Mouse (Mus musculus): ENCODE measurements around the gene Chrnd.

The Chrnd gene

DNA sequence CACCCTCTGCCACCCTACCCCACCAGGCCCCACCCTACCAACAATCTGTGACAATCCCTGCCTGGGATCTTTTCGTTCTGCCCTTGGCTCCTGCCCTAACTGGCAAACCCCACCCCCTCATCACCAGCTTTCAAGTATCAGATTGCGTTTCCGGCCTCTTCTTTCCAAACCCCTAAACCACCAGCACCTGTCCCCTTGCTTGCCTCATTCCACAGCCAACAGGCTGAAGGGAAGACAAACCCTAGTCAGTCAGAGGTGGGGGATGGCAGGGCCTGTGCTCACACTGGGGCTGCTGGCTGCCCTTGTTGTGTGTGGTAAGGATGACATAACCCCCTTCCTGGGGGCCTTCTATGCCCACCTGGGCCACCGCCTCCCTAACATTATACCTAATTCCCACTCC, at the start of gene Chrnd:
Gene Chrnd, plus strand, starts transcription at position 179 of the 400 bp plus-strand sequence.
- DNase-seq: no peak

DNA sequence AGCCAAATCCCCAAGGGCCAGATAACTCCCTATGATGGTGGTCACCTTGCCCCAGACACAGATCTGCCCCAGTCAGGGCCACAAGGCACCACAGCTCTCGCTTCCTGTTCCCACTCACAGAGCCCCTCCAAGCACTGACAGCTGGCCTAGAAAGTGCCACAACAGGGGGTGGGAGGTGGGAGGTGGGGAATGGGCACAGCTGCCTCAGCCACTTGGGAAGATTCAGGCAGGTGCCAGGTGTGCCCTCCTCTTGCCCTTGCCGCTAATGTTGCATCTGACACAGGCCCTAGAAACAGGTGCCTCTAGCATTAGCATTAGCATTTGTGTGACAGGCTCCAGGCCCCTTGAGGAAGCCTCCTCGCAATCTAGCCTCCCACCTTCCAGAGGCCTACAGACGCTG, 48.9 kb upstream of the Chrnd start:
- no peak for DNase-seq

DNA sequence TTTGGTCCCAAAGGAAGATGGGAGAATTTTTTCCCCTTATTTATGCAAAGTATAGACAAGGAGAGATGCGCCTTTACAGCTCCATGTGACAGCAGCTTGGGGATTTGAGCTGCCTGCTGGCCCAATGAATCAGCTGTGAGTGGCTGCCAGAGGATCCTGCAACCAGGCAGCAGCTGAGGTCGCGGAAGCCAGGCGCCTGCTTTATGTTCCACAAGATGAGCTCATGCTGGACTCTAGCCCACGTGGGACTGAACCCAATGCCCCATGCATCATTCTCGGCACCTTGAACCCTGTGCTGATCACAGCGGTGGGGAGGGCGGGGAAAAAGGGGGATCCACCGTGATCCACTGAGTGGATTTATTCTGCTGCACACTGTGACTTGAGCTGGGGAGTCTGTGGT, 48.0 kb upstream of the Chrnd start:
- peak in 1 of 2 experiments; percentile 59 for DNase-seq

DNA sequence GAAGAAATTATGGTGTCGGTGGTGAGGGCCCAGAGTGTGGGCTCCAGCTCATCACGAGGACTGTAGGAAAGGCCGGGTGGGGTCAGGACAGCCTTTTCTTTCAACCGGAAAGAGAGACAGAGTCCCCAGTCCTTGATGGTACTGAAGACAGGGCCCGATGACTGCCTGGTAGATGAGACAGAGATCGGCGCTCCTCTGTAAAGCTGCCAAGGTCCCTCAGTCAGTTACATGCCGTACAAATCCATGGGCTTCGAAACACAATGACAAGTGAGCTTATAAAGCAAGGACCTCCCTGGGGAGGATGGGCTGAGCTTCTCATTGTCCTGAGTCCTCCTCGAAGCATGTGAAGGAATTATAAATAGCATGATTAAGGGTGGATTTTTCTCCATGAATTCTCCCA, 47.3 kb upstream of the Chrnd start:
- no peak for DNase-seq

DNA sequence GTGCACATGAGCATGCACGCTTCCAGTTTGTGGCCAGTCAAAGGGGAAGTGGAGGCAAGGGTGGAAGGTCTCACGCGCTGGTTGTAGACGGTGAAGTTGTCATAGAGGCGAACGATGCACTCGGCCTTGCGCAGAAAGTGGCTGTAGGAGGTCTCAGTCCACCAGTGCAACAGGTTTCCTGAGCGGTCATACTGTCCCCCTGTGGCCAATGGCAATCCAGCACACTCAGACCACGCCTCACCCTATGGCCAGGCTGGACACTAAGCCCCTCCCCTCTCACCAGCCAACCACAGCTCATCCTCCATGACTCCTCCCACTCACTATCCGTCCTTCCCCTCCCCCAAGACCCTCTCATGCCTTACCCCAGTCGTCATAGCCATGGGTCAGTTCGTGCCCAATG, 41.0 kb upstream of the Chrnd start:
- no peak for DNase-seq

DNA sequence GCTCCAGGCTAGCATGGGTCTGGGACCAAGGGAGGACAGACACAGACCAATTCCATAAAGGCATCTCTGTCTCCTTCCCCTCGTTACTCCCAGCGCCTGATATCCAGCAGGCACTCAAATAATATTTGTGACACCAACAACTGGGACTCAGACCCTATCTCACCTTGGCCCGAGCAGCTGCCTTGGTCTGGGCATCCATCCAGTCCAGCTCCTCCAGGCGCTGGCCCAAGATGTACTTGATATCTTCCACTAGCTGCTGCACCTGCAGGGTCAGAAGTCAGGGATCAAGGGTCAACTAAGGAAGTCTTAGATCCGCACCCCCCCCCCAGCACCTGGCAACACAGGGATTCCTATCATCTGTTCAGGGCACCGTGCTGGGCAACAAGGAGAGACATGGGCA, 39.1 kb upstream of the Chrnd start:
- DNase-seq: no peak

DNA sequence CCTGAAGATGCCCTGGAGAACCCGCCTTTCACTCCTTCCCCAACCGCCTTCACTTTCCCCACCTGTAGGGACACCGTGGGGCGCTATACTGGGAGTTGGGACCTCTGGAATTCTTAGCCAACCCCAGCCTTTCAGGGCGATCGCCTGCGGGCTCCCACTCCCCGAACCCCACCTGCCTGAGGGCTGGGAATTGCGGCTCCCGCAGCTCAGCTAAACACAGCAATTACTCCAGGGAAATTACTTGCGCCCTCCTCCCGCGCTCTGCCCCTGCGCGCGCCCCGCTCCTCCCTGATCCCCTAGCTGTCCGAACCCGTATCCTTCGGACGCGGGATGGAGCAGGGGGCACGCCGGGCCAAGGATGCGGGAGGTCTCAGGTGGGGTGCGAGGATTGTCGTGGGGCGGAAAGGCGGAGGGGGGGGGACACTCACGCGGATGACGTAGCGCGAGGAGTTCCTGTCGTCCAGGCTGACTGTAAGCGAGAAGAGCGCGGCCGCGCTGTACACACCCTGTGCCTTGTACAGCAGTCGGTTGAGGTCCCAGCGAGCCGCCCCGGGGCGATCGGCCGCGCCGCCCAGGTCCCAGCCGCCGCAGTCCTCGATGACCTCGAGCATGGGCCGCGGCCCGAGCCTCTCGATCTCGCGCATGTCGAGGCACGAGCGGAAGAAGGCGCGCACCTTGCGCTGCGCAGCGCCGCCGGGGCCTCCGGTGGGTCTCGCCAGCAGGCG, 36.5 kb upstream of the Chrnd start:
- DNase-seq: no peak

DNA sequence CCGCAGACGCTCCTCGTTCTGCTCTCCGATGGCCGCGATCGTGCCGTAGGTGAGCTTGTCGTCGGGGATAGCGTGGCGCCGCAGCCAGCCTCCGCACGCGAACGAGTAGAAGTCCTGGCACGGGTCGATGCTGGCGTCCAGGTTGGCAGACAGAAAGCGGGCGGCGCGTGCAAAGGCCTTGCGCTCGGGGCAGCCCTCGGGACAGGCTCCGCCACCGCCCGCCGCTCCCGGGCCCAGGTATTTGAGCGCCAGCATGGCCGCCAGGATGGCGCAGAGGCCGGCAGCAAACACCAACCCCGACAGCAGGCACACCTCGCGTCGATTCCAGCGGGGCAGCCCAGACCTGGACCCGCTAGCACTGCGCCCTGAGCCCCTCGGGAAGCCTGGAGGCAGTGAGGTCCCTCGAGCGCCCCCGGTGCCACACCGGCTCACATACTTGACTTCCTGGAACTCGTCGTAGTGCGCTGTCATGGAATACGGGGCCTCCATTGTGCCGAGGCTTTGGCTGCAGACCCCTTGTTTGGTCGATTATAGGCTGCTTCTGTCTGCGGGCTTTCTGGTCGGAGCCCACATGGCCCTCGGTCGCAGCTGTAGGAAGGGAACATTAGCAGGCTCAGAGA, 35.8 kb upstream of the Chrnd start:
- no peak for DNase-seq

DNA sequence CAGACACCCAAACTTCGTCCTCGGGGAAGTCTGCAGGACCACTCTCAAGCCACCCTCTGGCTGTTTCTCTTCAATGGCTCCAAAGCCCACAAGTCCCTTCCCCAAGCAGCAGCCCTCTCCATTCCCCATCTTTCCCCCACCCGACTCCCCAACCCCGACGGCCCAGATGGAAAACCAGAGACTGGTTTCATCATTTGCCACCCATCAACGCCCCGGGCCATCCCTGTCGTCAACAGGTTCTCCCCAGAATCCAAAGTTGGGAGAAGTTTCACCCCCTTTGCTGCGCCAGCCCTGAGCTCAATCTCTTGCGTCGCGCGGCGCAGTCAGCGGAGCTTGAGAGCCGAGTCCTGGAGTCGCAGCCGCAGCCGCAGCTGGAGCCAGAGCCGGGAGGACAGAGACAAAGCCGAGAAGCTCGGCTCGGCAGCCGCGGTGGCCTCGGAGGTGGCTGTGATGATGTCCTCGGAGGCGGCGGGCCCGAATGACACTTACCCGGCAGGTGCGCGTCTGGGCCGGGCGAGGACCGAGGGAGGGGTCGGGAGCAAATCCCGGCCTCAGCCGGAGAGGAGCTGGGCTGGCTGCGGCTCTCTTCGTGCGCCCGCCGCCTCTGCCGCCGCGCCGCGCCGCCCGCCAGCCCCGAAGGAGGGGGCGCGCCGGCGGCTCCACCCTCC, 34.7 kb upstream of the Chrnd start:
- DNase-seq: no peak

DNA sequence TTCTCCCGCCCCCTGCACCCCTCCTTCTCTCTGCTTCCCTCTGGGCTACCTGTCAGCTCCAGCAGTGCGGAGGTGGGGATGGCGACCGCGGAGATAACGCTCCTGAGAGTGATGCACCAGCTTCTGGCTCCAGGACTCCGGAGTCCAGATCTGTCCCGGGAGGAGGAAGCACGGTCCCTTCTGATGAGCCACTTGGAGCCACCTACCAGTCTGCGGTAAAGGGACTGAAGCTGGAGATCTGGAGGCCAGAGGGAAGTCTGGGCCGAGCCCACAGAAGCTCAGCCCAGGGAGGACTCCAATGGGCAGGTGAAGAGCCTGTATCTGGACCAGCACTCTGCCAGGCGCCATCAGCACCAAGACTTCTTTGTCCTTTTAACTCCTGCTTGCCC, 34.2 kb upstream of the Chrnd start, which contains the start of gene Ecel1:
Gene Ecel1, minus strand, starts transcription at position 323 of the 389 bp plus-strand sequence.
- no peak for DNase-seq

DNA sequence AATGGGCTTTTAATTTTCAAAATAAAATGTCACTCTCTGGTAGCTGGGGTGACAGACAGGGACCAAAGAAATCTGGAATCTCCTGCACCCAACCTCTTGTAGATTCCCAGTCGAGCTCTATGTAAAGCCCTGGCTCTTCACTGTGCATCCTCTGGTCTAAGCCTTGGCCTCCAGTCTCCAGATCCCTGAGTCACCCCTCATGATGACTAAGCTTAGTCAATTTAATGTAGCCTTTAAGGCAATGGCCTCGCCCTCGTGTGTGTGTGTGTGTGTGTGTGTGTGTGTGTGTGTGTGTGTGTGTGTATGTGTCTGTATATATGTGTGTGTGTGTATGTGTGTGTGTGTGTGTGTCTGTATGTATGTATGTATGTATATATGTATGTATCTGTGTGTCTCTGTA, 31.0 kb upstream of the Chrnd start:
- DNase-seq: no peak

DNA sequence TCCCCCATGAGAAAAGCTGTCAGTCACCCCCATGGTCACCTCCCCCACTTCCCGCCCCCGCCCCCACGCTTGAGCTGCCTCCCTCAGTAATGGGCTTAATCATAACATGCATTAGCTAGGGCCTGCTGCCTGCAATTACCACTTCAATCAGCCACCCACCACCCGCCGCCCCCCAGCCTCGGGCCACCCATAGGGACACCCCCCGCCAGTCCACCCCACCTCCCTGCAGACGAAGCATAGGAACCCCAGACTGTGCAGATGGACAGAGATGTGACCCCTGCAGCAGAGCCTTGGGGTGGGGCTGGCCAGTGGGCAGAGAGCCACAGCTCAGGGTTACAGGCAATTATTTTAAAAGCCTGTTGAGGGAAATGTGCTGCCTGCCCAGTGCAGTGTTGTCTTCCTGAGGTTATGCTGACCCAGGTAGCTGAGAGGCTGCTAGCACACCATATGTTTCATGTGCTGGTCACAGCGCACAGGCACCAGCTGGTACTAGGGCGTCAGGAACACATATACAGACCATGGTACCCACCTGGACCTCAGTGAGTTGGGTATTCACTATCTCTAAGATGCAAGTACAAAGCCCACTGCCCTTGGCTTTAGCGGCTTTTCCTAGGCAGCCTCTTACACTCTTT, 26.1 kb upstream of the Chrnd start:
- DNase-seq: no peak

DNA sequence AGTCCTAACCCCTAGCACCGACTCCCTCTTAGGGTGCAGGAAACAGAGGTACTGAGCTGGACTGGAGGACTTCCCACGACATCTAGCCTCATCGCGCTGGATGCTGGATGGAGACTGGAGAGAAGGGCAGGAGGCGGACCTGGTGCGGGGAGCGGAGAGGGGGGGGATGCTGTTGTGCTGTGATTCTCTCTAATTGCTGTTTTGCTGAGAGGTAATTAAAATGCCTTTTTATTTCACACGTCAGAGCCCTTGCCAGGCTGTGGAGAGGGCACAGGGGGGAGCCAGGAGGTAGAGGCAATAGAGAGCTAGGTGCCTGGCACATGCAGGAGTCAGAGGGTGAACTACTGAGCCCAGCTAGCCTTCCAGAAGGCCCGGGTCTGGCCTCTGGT, 25.6 kb upstream of the Chrnd start:
- DNase-seq: no peak

DNA sequence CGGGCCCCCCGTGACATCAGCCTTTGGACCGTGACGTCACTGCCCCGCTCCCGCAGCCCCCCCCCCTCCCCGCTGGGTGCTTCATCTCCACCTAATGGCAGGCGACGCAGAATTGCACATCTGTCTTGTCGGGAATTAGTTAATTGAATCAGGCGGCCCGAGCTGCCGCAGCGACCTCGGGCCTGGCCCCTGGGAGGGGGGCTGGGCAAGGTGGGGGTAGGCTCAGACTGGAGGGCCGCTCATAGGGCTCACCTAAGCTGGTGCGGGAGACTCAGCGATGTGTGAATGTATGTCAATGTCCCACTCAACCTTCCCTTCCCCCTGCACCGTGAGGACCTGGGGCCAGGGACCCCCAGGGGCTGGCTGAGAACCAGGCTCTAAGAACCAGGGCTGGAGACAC, 19.9 kb upstream of the Chrnd start:
- no peak for DNase-seq

DNA sequence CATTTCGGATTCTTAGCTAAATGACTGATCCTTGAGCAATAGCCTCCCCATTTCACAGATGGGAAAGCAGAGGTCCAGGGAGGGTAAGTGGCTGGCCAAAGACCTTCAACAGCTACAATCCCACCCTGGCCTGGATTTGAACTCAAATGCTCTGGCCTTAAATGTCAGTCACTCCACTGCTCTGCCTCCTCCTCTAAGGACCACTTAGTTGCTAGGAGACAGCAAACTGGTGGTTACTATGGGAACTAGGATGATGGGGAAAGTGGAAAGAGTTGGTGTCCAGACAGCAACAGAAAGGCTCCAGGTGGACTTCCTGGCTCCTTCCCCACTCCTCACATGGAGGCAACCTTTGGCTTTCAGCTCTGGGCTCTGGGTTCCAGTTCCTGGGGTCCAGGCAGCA, 19.1 kb upstream of the Chrnd start:
- no peak for DNase-seq

DNA sequence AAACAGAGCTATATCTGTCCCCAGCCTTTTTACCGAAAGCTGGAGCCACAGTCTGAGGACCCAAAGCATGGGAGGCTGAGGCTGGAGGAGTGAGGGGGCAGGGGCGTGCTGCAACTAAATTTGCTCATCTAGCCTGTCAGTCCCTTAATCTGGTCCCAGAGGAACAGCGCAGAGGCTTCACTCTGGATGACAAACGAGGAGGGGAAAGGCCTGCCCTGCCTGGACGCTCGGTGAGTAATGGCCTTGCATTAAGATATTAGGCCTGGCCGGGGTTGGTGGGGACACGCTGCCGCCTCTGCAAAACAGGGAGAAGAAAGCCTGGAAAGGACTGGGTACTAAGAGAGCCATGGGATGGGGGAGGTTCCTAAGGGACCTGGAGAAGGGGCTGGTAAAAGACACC, 18.1 kb upstream of the Chrnd start:
- no peak for DNase-seq

DNA sequence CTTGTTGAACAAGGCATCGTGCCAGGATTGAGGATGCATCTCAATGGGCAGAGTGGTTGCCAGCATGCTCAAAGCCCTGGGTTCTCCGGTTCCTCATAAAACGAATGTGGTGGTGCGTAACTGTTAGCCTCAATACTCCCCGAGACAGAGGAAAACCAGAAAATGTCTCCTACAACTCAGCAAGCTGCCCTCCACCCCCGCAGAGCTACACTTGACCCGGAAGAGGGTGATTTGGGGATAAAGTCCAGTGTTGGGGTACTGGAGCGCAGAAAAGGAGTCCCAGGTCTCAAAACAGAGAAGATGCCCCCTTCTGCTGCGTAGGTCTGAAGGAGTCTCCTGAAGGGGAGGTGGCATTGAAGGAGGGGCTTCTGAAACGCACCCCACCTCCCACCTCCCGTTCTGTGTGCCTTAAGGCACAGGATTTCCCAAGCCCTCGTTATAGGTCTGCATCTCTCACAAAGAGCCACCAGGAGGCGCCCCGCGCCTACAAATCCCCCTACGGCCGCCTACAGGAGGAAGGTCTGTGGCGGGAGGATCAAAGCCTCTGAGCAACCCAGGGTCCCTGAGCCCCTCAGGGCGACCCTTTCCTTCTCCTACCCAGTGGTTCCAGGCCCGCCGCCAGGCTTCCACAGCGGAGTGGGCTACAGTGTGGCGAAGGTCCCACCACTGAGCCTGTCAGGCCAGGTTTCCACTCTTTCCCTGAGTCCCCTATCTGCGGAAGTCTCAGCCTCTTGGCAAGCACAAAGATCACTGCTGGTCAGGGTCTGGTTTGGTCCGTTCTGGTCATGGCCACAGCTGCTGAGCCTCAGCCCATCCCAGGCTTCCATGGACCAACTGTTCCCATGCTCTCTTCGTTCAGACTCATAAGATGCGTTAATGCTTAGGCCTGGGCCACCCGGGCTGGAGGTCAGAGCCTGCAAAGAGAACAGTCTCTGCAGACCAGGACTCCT, 16.1 kb upstream of the Chrnd start:
- peak; percentile 74 to 79 for DNase-seq

DNA sequence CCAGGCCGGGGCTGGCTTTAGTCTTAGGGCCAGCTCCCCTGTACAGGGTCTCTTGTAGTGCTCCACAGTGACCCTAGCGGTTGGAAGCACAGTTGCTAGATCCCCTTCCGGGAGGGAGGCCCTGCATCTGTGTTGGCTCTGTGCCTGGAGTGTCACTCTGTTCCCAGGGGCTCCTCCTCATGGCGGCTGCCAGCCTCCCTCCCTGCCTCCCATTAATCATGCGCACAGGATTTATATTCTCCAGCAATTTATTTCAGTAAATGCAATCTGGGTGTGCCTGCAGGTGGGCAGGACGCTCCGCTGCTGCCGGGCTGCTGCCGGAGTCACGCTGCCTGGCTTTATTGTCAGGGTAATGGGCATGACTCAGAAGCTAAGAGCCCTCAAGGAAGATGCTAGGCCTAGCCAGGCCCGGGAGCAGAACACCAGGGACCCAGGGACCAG, 14.5 kb upstream of the Chrnd start:
- peak; percentile 46 to 61 for DNase-seq

DNA sequence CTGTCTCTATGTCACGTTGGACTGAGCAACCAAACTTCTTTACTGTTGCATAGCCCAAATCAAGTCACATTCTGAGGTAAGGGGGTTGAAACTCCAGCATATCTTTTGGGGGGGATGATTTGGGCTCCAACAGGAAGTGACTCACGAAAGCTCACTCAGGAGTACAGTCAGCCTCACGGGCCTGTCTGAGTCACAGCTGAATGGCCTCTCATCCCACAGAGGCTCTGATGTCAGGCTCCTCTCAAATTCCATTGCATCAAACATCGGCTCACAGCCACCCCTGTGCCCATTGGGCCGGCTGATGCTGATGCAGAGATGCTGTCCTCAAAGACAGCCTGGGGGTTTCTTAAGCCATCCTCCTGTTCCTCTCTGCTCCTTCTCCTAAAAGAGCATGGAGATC, 9.5 kb upstream of the Chrnd start:
- DNase-seq: no peak

DNA sequence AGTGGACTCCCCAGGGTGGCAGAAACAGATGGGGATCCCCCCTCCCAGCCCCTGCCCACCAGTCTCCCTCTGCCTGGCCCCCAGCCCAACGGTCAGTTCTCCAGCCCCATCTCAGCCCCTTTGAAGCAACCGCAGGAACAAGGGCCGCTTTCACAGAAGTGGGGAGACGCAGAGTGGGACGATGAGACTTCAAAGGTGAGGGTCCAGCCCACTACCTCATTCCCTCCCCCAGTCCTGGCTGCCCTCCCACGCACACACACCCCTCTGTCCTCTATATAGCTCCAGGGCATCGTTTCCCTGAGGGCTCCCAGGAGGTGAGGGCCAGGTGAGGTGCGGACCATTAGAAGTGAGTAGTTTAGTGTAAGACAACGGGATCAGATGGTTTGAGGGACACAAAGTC, 7.4 kb upstream of the Chrnd start, which contains the start of gene Prss56:
Gene Prss56, plus strand, starts transcription at position 301 of the 400 bp plus-strand sequence.
- no peak for DNase-seq

DNA sequence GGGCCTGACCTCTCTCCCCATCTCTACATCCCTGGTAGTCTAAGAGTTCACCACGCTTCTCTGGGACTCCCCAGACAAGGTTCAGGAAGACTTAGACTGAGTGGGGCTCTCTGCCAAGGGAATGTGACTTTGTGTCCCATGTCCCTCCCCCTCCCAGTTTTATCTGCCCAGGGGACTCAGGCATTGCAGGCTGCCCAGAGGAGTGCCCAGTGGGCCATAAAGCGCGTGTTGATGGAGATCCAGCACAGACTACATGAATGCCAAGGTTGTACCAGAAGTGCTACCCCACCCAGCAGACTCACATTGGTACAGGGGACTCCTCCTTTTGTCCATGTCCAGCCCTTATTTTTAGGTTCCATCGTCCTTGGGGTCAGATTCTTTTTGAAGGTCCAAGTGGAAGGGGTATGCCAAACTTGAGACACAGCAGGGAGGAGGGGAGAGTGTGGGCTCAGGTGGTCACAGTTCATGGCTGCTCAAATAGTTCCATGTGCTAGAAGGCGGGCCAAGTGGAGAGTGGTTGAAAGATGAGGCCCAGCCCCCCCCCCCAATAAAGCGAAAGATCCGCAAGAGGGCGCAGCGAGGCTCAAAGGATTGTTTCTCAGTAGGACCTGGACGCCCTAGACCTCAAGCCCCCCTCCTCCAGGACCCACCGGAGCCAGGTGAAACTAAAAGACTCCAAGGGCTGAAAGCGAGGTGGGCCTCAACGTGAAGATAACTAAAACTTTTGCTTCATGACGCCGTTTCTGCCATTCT, 6.2 kb upstream of the Chrnd start:
- peak in 1 of 2 experiments; percentile 43 for DNase-seq

DNA sequence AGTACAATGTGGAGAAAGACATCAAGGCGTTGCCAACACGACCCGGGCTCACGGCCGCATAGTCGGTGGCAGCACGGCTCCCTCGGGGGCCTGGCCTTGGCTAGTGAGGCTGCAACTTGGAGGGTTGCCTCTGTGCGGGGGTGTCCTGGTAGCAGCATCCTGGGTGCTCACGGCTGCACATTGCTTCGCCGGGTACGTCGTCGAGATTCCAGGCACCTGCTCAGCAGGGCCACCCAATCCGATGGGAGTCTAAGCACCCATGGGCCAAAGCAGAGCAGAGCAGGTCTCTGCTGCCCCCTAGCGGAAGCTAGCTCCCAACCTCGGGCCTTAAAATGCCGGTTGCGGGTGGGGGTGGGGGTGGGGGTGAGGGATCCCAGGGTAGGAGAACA, 5.7 kb upstream of the Chrnd start:
- DNase-seq: peak; percentile 79 to 84
